Mouse (Mus musculus): ENCODE results near the gene Gm12248.

Gene Gm12248

GRCm38 (mm10) chr11:58026860-58027259, 66.1 kb downstream of the Gm12248 start:
- no peak for DNase-seq

GRCm38 (mm10) chr11:58026337-58026736, 66.6 kb downstream of the Gm12248 start:
- no peak for DNase-seq

GRCm38 (mm10) chr11:58025881-58026280, 67.1 kb downstream of the Gm12248 start:
- DNase-seq: no peak

GRCm38 (mm10) chr11:58024671-58025070, 68.3 kb downstream of the Gm12248 start:
- DNase-seq: no peak

- DNase-seq: no peak
These were observed 68.7 kb downstream of the Gm12248 start for GRCm38 (mm10) chr11:58024271-58024670.

GRCm38 (mm10) chr11:58021618-58022017, 71.3 kb downstream of the Gm12248 start:
- no peak for DNase-seq

GRCm38 (mm10) chr11:58021095-58021494, 71.8 kb downstream of the Gm12248 start:
- DNase-seq: no peak

GRCm38 (mm10) chr11:58018701-58019100, 74.2 kb downstream of the Gm12248 start:
- DNase-seq: peak; percentile 42

- peak; percentile 27 for DNase-seq
These were observed 74.6 kb downstream of the Gm12248 start for GRCm38 (mm10) chr11:58018287-58018686.

- no peak for DNase-seq
These were observed 75.5 kb downstream of the Gm12248 start for GRCm38 (mm10) chr11:58017422-58017821.

GRCm38 (mm10) chr11:58016371-58016770, 76.6 kb downstream of the Gm12248 start:
- no peak for DNase-seq

GRCm38 (mm10) chr11:58015339-58015738, 77.6 kb downstream of the Gm12248 start:
- no peak for DNase-seq

- no peak for DNase-seq
These were observed 78.3 kb downstream of the Gm12248 start for GRCm38 (mm10) chr11:58014604-58015003.

Measured in thymus, postnatal 14 days (tissue).